Mouse (Mus musculus) midbrain, embryonic 10.5 days (tissue): ENCODE data around the gene Apopt1. TPM values are rescaled to one million over a fixed set of nuclear protein-coding genes. Genes with fewer than 3 reads are reported as not detected.
"Not testable (repeated sequence)": the region's sequence is repeated elsewhere in the genome, so short reads cannot be mapped to it uniquely, and the experiment has no call there.

ENCODE experiments used
- DNase-seq: peaks from one replicate; pipeline ENCODE4 v3.0.0-alpha.2; 2017; ENCODE audit warnings: low spot score
- H3K27ac ChIP-seq: fragments of 300-500 bp; sonication (generic); replicated peaks from 2 replicates; pipeline ENCODE4 v1.5.1; 2016; ENCODE audit warnings: mild to moderate bottlenecking
- H3K27me3 ChIP-seq: fragments of 300-500 bp; sonication (generic); 2 replicates; pipeline ENCODE4 v1.6.1; 2016; ENCODE audit warnings: low read depth, mild to moderate bottlenecking; ENCODE audit not compliant: poor library complexity, severe bottlenecking
- H3K36me3 ChIP-seq: fragments of 300-500 bp; sonication (generic); 2 replicates; pipeline ENCODE4 v1.6.1; 2016; ENCODE audit warnings: mild to moderate bottlenecking, moderate library complexity
- H3K4me1 ChIP-seq: fragments of 300-500 bp; sonication (generic); 2 replicates; pipeline ENCODE4 v1.6.1; 2016
- H3K4me3 ChIP-seq: fragments of 300-500 bp; sonication (generic); 2 replicates; pipeline ENCODE4 v1.5.1; 2016; ENCODE audit warnings: mild to moderate bottlenecking, moderate library complexity
- H3K9me3 ChIP-seq: fragments of 300-500 bp; sonication (generic); replicated peaks from 2 replicates; pipeline ENCODE4 v1.6.1; 2016; ENCODE audit warnings: mild to moderate bottlenecking
- WGBS: fragments of 180-500 bp; shearing (Covaris S2); methylation state at CpG from one replicate; pipeline ENCODE4 v1.1.7; 2016; 5-methylcytosine and 5-hydroxymethylcytosine counted together
- polyA plus RNA-seq: library from polyadenylated mRNA; unstranded; fragments of >200 nt; fragmentation: Nextera tagmentation; extraction: Ambion mirVana; gene quantifications from 2 replicates; pipeline ENCODE4 v1.2.1, GENCODE M21; 2016

Gene Apopt1
- polyA plus RNA-seq, 1 experiment from 2014 or later, result 59.8 TPM

GRCm38 (mm10) chr12:111722654-111723053, 9.6 kb downstream of the Apopt1 start:
- Histone ChIP-seq H3K9me3 (no peaks in the 10 kb centered on the region), H3K36me3 (peaks cover 40% of the 10 kb centered on the region), H3K27me3 (no peaks in the 10 kb centered on the region), H3K4me1 (peaks cover 33% of the 10 kb centered on the region), H3K27ac (no peak overlapping the region), H3K4me3 (no peak overlapping the region)
- WGBS, result 78% methylated on average over 9 of the region's 9 CpGs
- no peak for DNase-seq

- Histone ChIP-seq H3K4me1 (peaks cover 26% of the 10 kb centered on the region), H3K4me3 (no peak overlapping the region), H3K9me3 (no peaks in the 10 kb centered on the region), H3K27me3 (no peaks in the 10 kb centered on the region), H3K36me3 (peaks cover 55% of the 10 kb centered on the region), H3K27ac (peak overlapping the region; percentile 76)
- DNase-seq, result peak; percentile 49
- 38% methylated on average over 6 of the region's 6 CpGs for WGBS
Observed at GRCm38 (mm10) chr12:111724638-111725337, 11.7 kb downstream of the Apopt1 start.

DNA sequence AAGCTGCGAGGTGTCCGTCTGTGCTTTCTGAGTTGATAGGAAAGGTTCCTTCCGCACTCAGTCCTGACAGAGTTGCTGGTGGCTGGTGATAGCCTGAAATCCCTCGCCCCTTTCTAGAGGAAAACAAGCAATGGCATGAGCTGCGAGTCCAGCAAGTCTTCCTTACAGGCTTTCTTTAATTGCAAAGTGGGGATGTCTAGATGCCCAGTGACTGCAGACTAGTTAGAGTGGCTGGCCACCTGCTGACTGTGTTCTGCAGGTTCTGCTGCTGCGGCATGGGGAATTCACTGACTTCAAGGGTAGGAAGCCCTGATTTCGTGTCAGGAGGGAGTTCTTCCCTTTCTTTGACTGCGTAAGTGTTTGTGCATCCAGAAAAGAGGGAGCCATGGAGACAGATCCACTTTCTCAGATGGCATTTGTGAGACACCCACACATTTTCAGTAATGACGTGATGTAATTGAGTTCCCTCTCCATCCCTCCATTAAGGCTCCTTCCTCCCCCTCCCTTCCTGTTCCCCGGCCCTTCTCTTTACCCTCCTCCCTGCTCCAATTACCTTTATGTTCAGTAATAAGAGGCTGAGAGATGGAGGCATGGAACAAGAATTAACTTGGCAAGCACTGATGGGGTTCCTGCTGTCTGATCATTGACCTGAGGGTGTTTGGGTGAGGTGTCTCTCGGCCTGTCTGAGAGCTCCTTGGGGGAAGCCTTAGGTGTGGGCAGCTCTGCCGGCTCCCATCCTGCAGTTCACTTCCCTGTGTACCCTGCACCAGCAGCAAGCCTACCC, 12.5 kb downstream of the Apopt1 start:
- H3K27me3 ChIP-seq, result no peaks in the 10 kb centered on the region
- H3K4me1 ChIP-seq, result peaks cover 26% of the 10 kb centered on the region
- no peaks in the 10 kb centered on the region for H3K9me3 ChIP-seq
- no peak overlapping the region for H3K4me3 ChIP-seq
- WGBS, result 69% methylated on average over 12 of the region's 12 CpGs
- no peak for DNase-seq
- peak overlapping the region; percentile 76 for H3K27ac ChIP-seq
- H3K36me3 ChIP-seq, result peaks cover 58% of the 10 kb centered on the region

GRCm38 (mm10) chr12:111726122-111726463, 13.0 kb downstream of the Apopt1 start:
- Histone ChIP-seq H3K27ac (peak overlapping the region; percentile 76), H3K4me3 (no peak overlapping the region), H3K27me3 (no peaks in the 10 kb centered on the region), H3K36me3 (peaks cover 58% of the 10 kb centered on the region), H3K9me3 (no peaks in the 10 kb centered on the region), H3K4me1 (peaks cover 26% of the 10 kb centered on the region)
- WGBS, result 77% methylated on average over 4 of the region's 4 CpGs
- DNase-seq, result no peak

- peaks cover 72% of the 10 kb centered on the region for H3K36me3 ChIP-seq
- 89% methylated on average over 1 of the region's 1 CpGs for WGBS
- H3K27me3 ChIP-seq, result peaks cover 9% of the 10 kb centered on the region; the same call in 1 of the 2 replicates
Observed at GRCm38 (mm10) chr12:111727956-111728355, 14.9 kb downstream of the Apopt1 start.

GRCm38 (mm10) chr12:111731822-111732807, 19.1 kb downstream of the Apopt1 start:
- no peaks in the 10 kb centered on the region for H3K9me3 ChIP-seq
- H3K27me3 ChIP-seq, result peaks cover 9% of the 10 kb centered on the region; the same call in 1 of the 2 replicates
- 33% methylated on average over 30 of the region's 30 CpGs for WGBS
- H3K4me3 ChIP-seq, result no peak overlapping the region
- H3K27ac ChIP-seq, result peak overlapping the region; percentile 68
- peaks cover 42% of the 10 kb centered on the region for H3K36me3 ChIP-seq
- H3K4me1 ChIP-seq, result peaks cover 15% of the 10 kb centered on the region
- peak; percentile 87 for DNase-seq

More at GRCm38 (mm10) chr12:111727956-111728355, 14.9 kb downstream of the Apopt1 start:
- H3K4me1 ChIP-seq, result peaks cover 37% of the 10 kb centered on the region
- H3K9me3 ChIP-seq, result no peaks in the 10 kb centered on the region
- H3K4me3 ChIP-seq, result no peak overlapping the region
- H3K27ac ChIP-seq, result no peak overlapping the region
- DNase-seq, result no peak

DNA sequence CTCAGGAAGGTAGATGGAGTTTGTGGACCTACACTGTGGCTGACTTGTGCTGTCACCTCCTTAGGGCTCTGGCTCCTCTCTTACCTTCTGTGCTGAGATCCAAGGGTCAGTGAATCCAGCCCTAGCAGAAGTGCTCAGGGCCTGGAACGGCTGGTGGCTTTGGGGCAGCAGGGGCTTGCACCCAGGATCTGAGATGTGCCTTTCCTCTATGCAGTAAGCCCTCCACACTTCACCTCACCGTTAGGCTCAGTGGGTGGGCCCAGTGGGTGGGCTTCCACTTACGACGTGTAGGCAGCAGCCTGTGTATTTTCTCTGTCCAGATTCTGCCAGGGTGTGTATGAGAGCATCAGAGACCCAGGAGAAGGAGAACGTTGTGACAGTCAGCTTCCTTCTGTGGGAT, 19.9 kb downstream of the Apopt1 start:
- Histone ChIP-seq H3K9me3 (no peaks in the 10 kb centered on the region), H3K27me3 (peaks cover 9% of the 10 kb centered on the region; the same call in 1 of the 2 replicates), H3K4me3 (no peak overlapping the region), H3K36me3 (peaks cover 36% of the 10 kb centered on the region), H3K27ac (peak overlapping the region; percentile 68), H3K4me1 (peaks cover 15% of the 10 kb centered on the region)
- DNase-seq, result no peak
- 57% methylated on average over 5 of the region's 5 CpGs for WGBS

- H3K4me3 ChIP-seq, result no peak overlapping the region
- H3K27me3 ChIP-seq, result peaks cover 9% of the 10 kb centered on the region; the same call in 1 of the 2 replicates
- WGBS, result 95% methylated on average over 3 of the region's 3 CpGs
- no peak for DNase-seq
- no peaks in the 10 kb centered on the region for H3K9me3 ChIP-seq
- H3K4me1 ChIP-seq, result peaks cover 15% of the 10 kb centered on the region
- no peak overlapping the region for H3K27ac ChIP-seq
- peaks cover 20% of the 10 kb centered on the region for H3K36me3 ChIP-seq
Observed at GRCm38 (mm10) chr12:111734912-111735311, 21.9 kb downstream of the Apopt1 start.

- not testable (repeated sequence) for H3K27ac ChIP-seq, H3K4me3 ChIP-seq, H3K9me3 ChIP-seq, DNase-seq, H3K27me3 ChIP-seq
- H3K4me1 ChIP-seq, result peaks cover 15% of the 10 kb centered on the region
- WGBS, result 93% methylated on average over 8 of the region's 8 CpGs
- peaks cover 13% of the 10 kb centered on the region for H3K36me3 ChIP-seq
Observed at GRCm38 (mm10) chr12:111736676-111737075, 23.6 kb downstream of the Apopt1 start.

DNA sequence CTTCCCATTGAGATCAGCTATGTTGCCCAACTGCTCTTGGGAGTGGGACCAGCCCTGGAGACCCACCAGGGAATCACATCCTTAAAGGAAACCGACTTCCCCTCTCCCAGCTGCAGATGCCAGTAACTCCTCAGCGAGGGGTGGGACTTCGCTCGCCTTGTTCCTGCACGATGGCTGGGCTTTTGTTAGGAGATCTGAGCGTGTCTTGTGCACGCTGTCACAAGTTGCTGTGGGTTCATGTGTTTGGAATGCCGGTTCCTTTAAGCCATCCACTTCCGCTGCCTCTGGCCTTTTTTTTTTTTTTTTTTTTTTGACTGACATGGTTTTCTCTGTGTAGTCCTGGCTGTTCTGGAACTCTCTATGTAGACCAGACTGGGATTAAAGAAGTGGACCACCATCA, 24.3 kb downstream of the Apopt1 start:
- Histone ChIP-seq H3K27ac (no peak overlapping the region), H3K4me3 (no peak overlapping the region), H3K36me3 (peaks cover 10% of the 10 kb centered on the region; the same call in 1 of the 2 replicates), H3K27me3 (no peaks in the 10 kb centered on the region), H3K4me1 (peaks cover 10% of the 10 kb centered on the region), H3K9me3 (no peaks in the 10 kb centered on the region)
- 67% methylated on average over 9 of the region's 9 CpGs for WGBS
- DNase-seq, result no peak

GRCm38 (mm10) chr12:111738754-111739153, 25.7 kb downstream of the Apopt1 start:
- H3K9me3 ChIP-seq, result no peaks in the 10 kb centered on the region
- H3K36me3 ChIP-seq, result no peaks in the 10 kb centered on the region; the same call in 1 of the 2 replicates
- WGBS, result 9% methylated on average over 3 of the region's 3 CpGs
- H3K27me3 ChIP-seq, result no peaks in the 10 kb centered on the region
- no peaks in the 10 kb centered on the region for H3K4me1 ChIP-seq
- peak; percentile 66 for DNase-seq
- no peak overlapping the region for H3K27ac ChIP-seq
- no peak overlapping the region for H3K4me3 ChIP-seq

GRCm38 (mm10) chr12:111741338-111741737, 28.3 kb downstream of the Apopt1 start:
- Histone ChIP-seq H3K27me3 (no peaks in the 10 kb centered on the region), H3K4me3 (no peak overlapping the region), H3K4me1 (peaks cover 6% of the 10 kb centered on the region; the same call in 1 of the 2 replicates), H3K9me3 (no peaks in the 10 kb centered on the region), H3K27ac (no peak overlapping the region), H3K36me3 (no peaks in the 10 kb centered on the region; the same call in 1 of the 2 replicates)
- 81% methylated on average over 8 of the region's 8 CpGs for WGBS
- no peak for DNase-seq
